Mouse (Mus musculus): Measurements from ENCODE around the gene Rnf17.

DNA sequence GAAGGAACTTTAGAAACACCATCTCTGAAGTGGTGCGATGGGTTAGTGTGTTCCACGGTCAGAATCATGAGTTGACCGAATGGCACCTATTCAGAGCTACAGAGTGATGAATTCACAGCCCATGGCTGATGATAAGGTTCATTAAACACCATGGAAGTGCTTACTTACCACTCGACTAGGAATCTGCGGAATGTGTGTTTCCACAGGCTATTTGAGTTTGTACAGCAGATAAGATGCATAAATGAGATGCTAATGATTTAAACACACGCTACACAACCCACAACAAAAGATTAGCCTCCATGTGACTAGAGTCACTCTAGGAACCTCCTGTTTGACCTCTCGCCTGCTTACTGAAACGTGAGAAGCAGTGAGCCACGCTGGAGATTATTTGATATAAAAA, 23.0 kb upstream of the Rnf17 start:
- TF ChIP-seq CTCF (conservative IDR thresholded peaks at IDR 0.05; ENCODE audit: low read length) (no peak), POU5F1 (IDR thresholded peaks at IDR 0.05; ENCODE audit: borderline replicate concordance, low read length) (no peak), NANOG (IDR thresholded peaks at IDR 0.05; ENCODE audit: borderline replicate concordance, low read length) (no peak)

All from E14TG2a.4 (cell line).